In genomic region chr17:6661093-6661816, GRCm38 (mm10) we compare ENCODE assay signal across 10 mouse cellular contexts. TPM values are rescaled to one million over a fixed set of nuclear protein-coding genes. Genes with fewer than 3 reads are reported as not detected.
DNase-seq lines count a peak whose midpoint lies in the region; ATAC-seq and TF ChIP-seq lines count a peak whose summit lies in the region.
"Not testable (repeated sequence)": the region's sequence is repeated elsewhere in the genome, so short reads cannot be mapped to it uniquely, and the experiment has no call there.
"Had no signal": no experiment of that assay in that cellular context is flagged by ENCODE, and none has a peak within 500 bp of the region (broad histone marks: within the 10 kb centered on the region; RNA-seq: fewer than 3 reads in every experiment).

No protein-coding gene starts in this region.

- intact Hi-C loops in heart, postnatal 14 days (cut with DNase I): not testable (repeated sequence)

- H3K27me3 ChIP-seq in kidney, embryonic 16.5 days (ENCODE audit: insufficient read depth, low read length); lung, embryonic 14.5 days (ENCODE audit: insufficient read depth, low read length); neural tube, embryonic 11.5 days (ENCODE audit: control insufficient read depth, insufficient read depth, low read length): not testable (repeated sequence)

- not testable (repeated sequence) for H3K4me2 ChIP-seq in kidney, embryonic 16.5 days (replicated peaks; ENCODE audit: low read depth, low read length); lung, embryonic 14.5 days; neural tube, embryonic 11.5 days (ENCODE audit: low read depth)

- H3K9me3 ChIP-seq in kidney, embryonic 16.5 days (ENCODE audit: low read length); lung, embryonic 14.5 days (ENCODE audit: low read depth, low read length); neural tube, embryonic 11.5 days (ENCODE audit: control insufficient read depth, low read length): not testable (repeated sequence)

- H3K9ac ChIP-seq in kidney, embryonic 16.5 days (replicated peaks; ENCODE audit: low read length); lung, embryonic 14.5 days; neural tube, embryonic 11.5 days (ENCODE audit: low read length): not testable (repeated sequence)

- H3K36me3 ChIP-seq in kidney, embryonic 16.5 days (ENCODE audit: insufficient read depth, low read length); lung, embryonic 14.5 days (ENCODE audit: insufficient read depth); neural tube, embryonic 11.5 days (ENCODE audit: control insufficient read depth, insufficient read depth, low read length): not testable (repeated sequence)

- not testable (repeated sequence) for H3K27ac ChIP-seq in kidney, embryonic 16.5 days (ENCODE audit: low read length); neural tube, embryonic 11.5 days (ENCODE audit: low read depth, low read length)
- 0 out of 2 replicates have a peak overlapping the region, but pooled peaks have one; percentile 8 for H3K27ac ChIP-seq in lung, embryonic 14.5 days (ENCODE audit: low read depth)

- not testable (repeated sequence) for H3K4me3 ChIP-seq in kidney, embryonic 16.5 days (ENCODE audit: low read length); lung, embryonic 14.5 days (ENCODE audit: low read depth, low read length); neural tube, embryonic 11.5 days (ENCODE audit: low read depth, low read length)

- TF ChIP-seq CTCF in lung, embryonic 14.5 days (IDR thresholded peaks at IDR 0.05; ENCODE audit: low read depth): not testable (repeated sequence)

- H3K4me1 ChIP-seq in kidney, embryonic 16.5 days (ENCODE audit: insufficient read depth, low read length); lung, embryonic 14.5 days (ENCODE audit: insufficient read depth); neural tube, embryonic 11.5 days (ENCODE audit: control insufficient read depth, insufficient read depth, low read length): not testable (repeated sequence)

- 48% methylated on average over 8 of the region's 11 CpGs for WGBS in kidney, embryonic 16.5 days
- WGBS in lung, embryonic 14.5 days: 11% methylated on average over 7 of the region's 11 CpGs
- 55% methylated on average over 7 of the region's 11 CpGs for WGBS in neural tube, embryonic 11.5 days

- DNase-seq in CD4-positive, CD25-positive, alpha-beta regulatory T cell, adult 2 months (ENCODE audit: low read depth, low spot score): peak; percentile 16
- peak; percentile 31 for DNase-seq in embryo, embryonic 11 days
- DNase-seq in gastrocnemius, postnatal 25 days: peak; percentile 77
- DNase-seq in heart, postnatal 14 days: peak; percentile 56 to 60
- DNase-seq in lung, embryonic 14.5 days: peak; percentile 44
- DNase-seq in neural tube, embryonic 11.5 days (ENCODE audit: low spot score): peak; percentile 18
- DNase-seq in thymus, postnatal 0 days (ENCODE audit: low spot score): peak; percentile 85

- ATAC-seq in kidney, embryonic 16.5 days (ENCODE audit: low FRiP score, low TSS enrichment): 0 out of 2 replicates have a peak, but pooled peaks have one; percentile 61
- ATAC-seq in lung, embryonic 14.5 days (ENCODE audit: insufficient read depth): peak; percentile 60
- ATAC-seq in neural tube, embryonic 11.5 days (ENCODE audit: insufficient read depth, low FRiP score, low TSS enrichment): not testable (repeated sequence)

RNA-seq across cellular contexts. Expression of gene Sytl3, which starts 2.4 kb away (rescaled TPM):
- under 1 TPM in 1 of 2 experiments, not detected in 1; 0.36 TPM for total RNA-seq in gastrocnemius, postnatal 25 days (2021)
- 1 to 10 TPM in 1 of 2 experiments, under 1 TPM in 1; 0.24 to 2.9 TPM for total RNA-seq in heart, postnatal 14 days (2021)
- 1.2 and 1.3 TPM in 2 replicates for polyA plus RNA-seq in kidney, embryonic 16.5 days (2015; fragmentation: Nextera tagmentation; extraction: Ambion mirVana)
- 0.13 and 0.26 TPM in 2 replicates for polyA plus RNA-seq in lung, embryonic 14.5 days (2014; fragmentation: Nextera tagmentation; extraction: Ambion mirVana)
- 0.16 TPM in 1 of 2 replicates, not detected in the other for polyA plus RNA-seq in neural tube, embryonic 11.5 days (2014; fragmentation: Nextera tagmentation; extraction: Ambion mirVana)
- polyA plus RNA-seq in thymus, postnatal 0 days (2015; fragmentation: Nextera tagmentation; extraction: Ambion mirVana): 62.0 and 75.8 TPM in 2 replicates
- total RNA-seq: layer of hippocampus, adult 18-20 months had no signal
- polyA plus RNA-seq: myocyte had no signal

RNA-seq across cellular contexts. Expression of gene Dynlt1f, which starts 5.6 kb away (rescaled TPM):
- total RNA-seq in gastrocnemius, postnatal 25 days (2021): 10 to 100 TPM; 49.0 to 51.0 TPM
- 10 to 100 TPM; 73.6 to 75.8 TPM for total RNA-seq in heart, postnatal 14 days (2021)
- polyA plus RNA-seq in kidney, embryonic 16.5 days (2015; fragmentation: Nextera tagmentation; extraction: Ambion mirVana): 211 and 239 TPM in 2 replicates
- 317 and 324 TPM in 2 replicates for polyA plus RNA-seq in lung, embryonic 14.5 days (2014; fragmentation: Nextera tagmentation; extraction: Ambion mirVana)
- polyA plus RNA-seq in neural tube, embryonic 11.5 days (2014; fragmentation: Nextera tagmentation; extraction: Ambion mirVana): 329 and 335 TPM in 2 replicates
- 304 and 317 TPM in 2 replicates for polyA plus RNA-seq in thymus, postnatal 0 days (2015; fragmentation: Nextera tagmentation; extraction: Ambion mirVana)

RNA-seq across cellular contexts. Expression of gene Dynlt1c, which starts 59.8 kb away (rescaled TPM):
- total RNA-seq in gastrocnemius, postnatal 25 days (2021): 1 to 10 TPM; 2.0 to 2.8 TPM
- total RNA-seq in heart, postnatal 14 days (2021): 1 to 10 TPM; 5.2 to 5.7 TPM
- polyA plus RNA-seq in kidney, embryonic 16.5 days (2015; fragmentation: Nextera tagmentation; extraction: Ambion mirVana): 38.4 and 47.6 TPM in 2 replicates
- 38.4 and 41.1 TPM in 2 replicates for polyA plus RNA-seq in lung, embryonic 14.5 days (2014; fragmentation: Nextera tagmentation; extraction: Ambion mirVana)
- 29.8 and 39.6 TPM in 2 replicates for polyA plus RNA-seq in neural tube, embryonic 11.5 days (2014; fragmentation: Nextera tagmentation; extraction: Ambion mirVana)
- polyA plus RNA-seq in thymus, postnatal 0 days (2015; fragmentation: Nextera tagmentation; extraction: Ambion mirVana): 43.1 and 55.4 TPM in 2 replicates

Comparison
In these comparisons a context has a peak if more than half of its experiments do, and no peak if none do; other contexts are left out.
1. DNase-seq: peak in every context shown above with its lines; median percentile 85 in thymus, postnatal 0 days; 77 in gastrocnemius, postnatal 25 days; 58 in heart, postnatal 14 days; 44 in lung, embryonic 14.5 days; 31 in embryo, embryonic 11 days; 18 in neural tube, embryonic 11.5 days; 16 in CD4-positive, CD25-positive, alpha-beta regulatory T cell, adult 2 months.
2. RNA of gene Sytl3, which starts 2.4 kb away (polyA plus RNA-seq): 62.0 to 75.8 TPM in thymus, postnatal 0 days; 1.2 to 1.3 TPM in kidney, embryonic 16.5 days, 0.13 to 0.26 TPM in lung, embryonic 14.5 days and 0.16 TPM in neural tube, embryonic 11.5 days; every median in the first group is over 10 times any median in the second.